Mouse (Mus musculus) intestine, postnatal 0 days (tissue): ENCODE data around the gene Bcl6. TPM values are rescaled to one million over a fixed set of nuclear protein-coding genes. Genes with fewer than 3 reads are reported as not detected.
A peak's percentile ranks its signal among the peaks of the same experiment; 100 is the strongest.

Experiments used
- ATAC-seq: fragments of 200-750 bp; cut with Nextera tagmentation; 2 replicates; pipeline ENCODE4 v1.8.0; 2017; ENCODE audit warnings: mild to moderate bottlenecking, moderate TSS enrichment, moderate library complexity
- H3K27ac ChIP-seq: fragments of 300-500 bp; sonication (generic); 2 replicates; pipeline ENCODE4 v1.5.1; 2014; ENCODE audit warnings: mild to moderate bottlenecking, low read depth, low read length, moderate library complexity
- H3K27me3 ChIP-seq: fragments of 300-500 bp; sonication (generic); replicated peaks from 2 replicates; pipeline ENCODE4 v1.6.1; 2014; ENCODE audit warnings: low read length, mixed read lengths; ENCODE audit not compliant: control insufficient read depth, insufficient read depth
- H3K36me3 ChIP-seq: fragments of 300-500 bp; sonication (generic); 2 replicates; pipeline ENCODE4 v1.6.1; 2014; ENCODE audit warnings: mild to moderate bottlenecking, moderate library complexity; ENCODE audit not compliant: control insufficient read depth, insufficient read depth
- H3K4me1 ChIP-seq: fragments of 300-500 bp; sonication (generic); replicated peaks from 2 replicates; pipeline ENCODE4 v1.6.1; 2014; ENCODE audit warnings: antibody characterized with exemption, low read length, mixed read lengths; ENCODE audit not compliant: control insufficient read depth, insufficient read depth
- H3K4me2 ChIP-seq: fragments of 300-500 bp; sonication (generic); replicated peaks from 2 replicates; pipeline ENCODE4 v1.6.1; 2014; ENCODE audit warnings: low read depth, mild to moderate bottlenecking, moderate library complexity
- H3K4me3 ChIP-seq: fragments of 300-500 bp; sonication (generic); 2 replicates; pipeline ENCODE4 v1.5.1; 2014; ENCODE audit warnings: low read depth, low read length
- H3K9ac ChIP-seq: fragments of 300-500 bp; sonication (generic); 2 replicates; pipeline ENCODE4 v1.6.1; 2014; ENCODE audit warnings: mild to moderate bottlenecking, low read depth, low read length
- H3K9me3 ChIP-seq: fragments of 300-500 bp; sonication (generic); 2 replicates; pipeline ENCODE4 v1.6.1; 2016; ENCODE audit warnings: mixed run types; ENCODE audit not compliant: control insufficient read depth
- CTCF ChIP-seq: sonication (generic); IDR thresholded peaks from 2 replicates; pipeline ENCODE4 v1.5.1; 2016; ENCODE audit warnings: low read depth, mild to moderate bottlenecking, control low read depth, antibody characterized with exemption, moderate library complexity
- WGBS: fragments of 180-500 bp; shearing (Covaris S2); extraction: QIAGEN DNeasy Blood & Tissue Kit; methylation state at CpG from one replicate; pipeline ENCODE4 v1.1.7; 2014; 5-methylcytosine and 5-hydroxymethylcytosine counted together
- polyA plus RNA-seq: library from polyadenylated mRNA; unstranded; fragments of >200 nt; fragmentation: Nextera tagmentation; extraction: Ambion mirVana; gene quantifications from 2 replicates; pipeline ENCODE4 v1.2.1, GENCODE M21; 2015

Bcl6 gene
- polyA plus RNA-seq, 1 experiment from 2014 or later = 2.1 TPM

DNA sequence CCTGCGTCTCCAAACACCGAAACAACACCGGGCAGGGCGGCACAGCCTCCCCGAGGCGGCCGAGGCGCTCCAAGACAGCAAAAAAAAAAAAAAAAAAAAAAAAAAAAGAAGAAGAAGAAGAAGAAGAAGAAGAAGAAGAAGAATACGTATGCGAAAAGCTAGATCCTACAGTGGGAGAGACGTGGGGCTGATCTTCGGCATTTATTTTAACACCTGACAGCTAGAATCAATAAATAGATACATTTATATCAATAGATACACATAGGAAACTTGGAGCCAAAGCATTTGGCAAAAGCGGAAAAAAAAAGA, 541 bp downstream of the Bcl6 start:
- Histone ChIP-seq H3K9me3 (no peaks in the 10 kb centered on the region), H3K36me3 (no peaks in the 10 kb centered on the region), H3K27me3 (no peaks in the 10 kb centered on the region), H3K4me3 (peak overlapping the region; percentile 84), H3K4me2 (peak overlapping the region; percentile 85), H3K9ac (peak overlapping the region; percentile 98), H3K27ac (peak overlapping the region; percentile 100), H3K4me1 (peaks cover 9% of the 10 kb centered on the region)
- under 1% methylated on average over 13 of the region's 13 CpGs for WGBS
- no peak for TF ChIP-seq CTCF
- ATAC-seq = 0 out of 2 replicates have a peak, but pooled peaks have one; percentile 16

DNA sequence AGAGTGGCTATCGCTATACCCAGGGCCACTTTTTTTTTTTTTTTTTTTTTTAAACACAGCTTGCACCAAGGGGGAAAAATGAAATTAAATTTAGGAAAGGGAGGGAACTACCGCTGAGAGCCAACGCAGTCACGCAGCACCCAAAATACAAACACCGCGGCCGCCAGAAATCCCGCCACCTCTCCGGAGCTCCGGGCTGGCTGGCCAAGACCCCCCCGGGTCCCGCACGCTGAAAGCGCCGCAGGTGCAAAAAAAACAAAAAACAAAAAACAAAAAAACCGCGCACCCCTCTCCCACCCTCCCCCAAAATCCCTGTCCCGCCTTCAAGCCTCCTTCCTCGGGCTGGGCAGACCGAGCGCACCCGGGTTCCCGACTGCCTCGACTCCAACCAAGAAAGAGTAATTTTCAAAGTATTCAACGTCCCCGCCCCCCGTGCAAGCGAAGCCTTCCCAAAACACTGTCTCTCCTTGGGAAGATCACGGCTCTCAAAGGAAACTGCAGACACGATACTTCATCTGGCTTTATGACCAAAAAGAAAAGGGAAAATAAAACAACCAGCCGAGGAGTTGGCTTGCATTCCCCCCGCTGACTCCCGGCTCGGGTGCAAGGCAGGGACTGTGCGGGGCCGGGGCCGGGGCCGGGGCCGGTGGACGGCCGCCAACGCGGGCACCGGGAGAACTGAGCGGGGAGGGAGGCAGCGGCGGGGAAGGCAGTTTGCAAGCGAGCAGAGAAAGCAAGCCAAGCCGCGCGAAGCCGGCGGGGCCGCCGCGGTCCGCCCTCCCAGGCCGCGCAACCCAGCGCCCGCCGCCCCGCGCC, 1.1 kb downstream of the Bcl6 start:
- under 1% methylated on average over 59 of the region's 64 CpGs for WGBS
- no peaks in the 10 kb centered on the region for H3K9me3 ChIP-seq
- ATAC-seq = 0 out of 2 replicates have a peak, but pooled peaks have one; percentile 4

DNA sequence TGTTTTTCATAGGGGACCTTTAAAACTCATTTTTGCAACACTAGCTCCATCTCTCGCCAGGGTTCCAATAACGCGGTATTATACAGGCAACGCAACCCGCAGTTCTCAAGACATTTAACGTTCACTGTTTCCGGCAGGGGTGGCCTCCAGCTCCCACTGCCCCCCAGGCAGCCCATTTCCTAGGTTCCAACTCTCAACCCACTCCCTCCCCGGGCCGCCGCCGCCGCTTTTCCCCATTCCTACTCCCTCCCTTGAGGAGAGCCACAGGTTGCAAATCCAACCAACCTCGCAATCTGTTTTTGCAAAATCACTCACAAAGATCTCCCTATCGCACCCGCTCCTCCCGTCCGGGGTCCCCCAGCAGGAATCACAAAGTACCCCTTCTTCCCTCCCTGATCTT, 1.8 kb downstream of the Bcl6 start:
- peaks cover 6% of the 10 kb centered on the region for H3K4me1 ChIP-seq
- no peaks in the 10 kb centered on the region for H3K9me3 ChIP-seq
- ATAC-seq = no peak
- H3K27ac ChIP-seq = peak overlapping the region; percentile 100
- no peaks in the 10 kb centered on the region for H3K36me3 ChIP-seq
- peak overlapping the region; percentile 84 for H3K4me3 ChIP-seq
- 3% methylated on average over 17 of the region's 17 CpGs for WGBS
- no peak for TF ChIP-seq CTCF
- H3K27me3 ChIP-seq = no peaks in the 10 kb centered on the region
- H3K9ac ChIP-seq = peak overlapping the region; percentile 98
- peak overlapping the region; percentile 85 for H3K4me2 ChIP-seq

More for the DNA sequence above, 1.1 kb downstream of the Bcl6 start:
- no peak for TF ChIP-seq CTCF
- Histone ChIP-seq H3K4me1 (peaks cover 9% of the 10 kb centered on the region), H3K4me2 (peak overlapping the region; percentile 85), H3K36me3 (no peaks in the 10 kb centered on the region), H3K27me3 (no peaks in the 10 kb centered on the region), H3K9ac (peak overlapping the region; percentile 98), H3K4me3 (peak overlapping the region; percentile 84), H3K27ac (peak overlapping the region; percentile 100)

DNA sequence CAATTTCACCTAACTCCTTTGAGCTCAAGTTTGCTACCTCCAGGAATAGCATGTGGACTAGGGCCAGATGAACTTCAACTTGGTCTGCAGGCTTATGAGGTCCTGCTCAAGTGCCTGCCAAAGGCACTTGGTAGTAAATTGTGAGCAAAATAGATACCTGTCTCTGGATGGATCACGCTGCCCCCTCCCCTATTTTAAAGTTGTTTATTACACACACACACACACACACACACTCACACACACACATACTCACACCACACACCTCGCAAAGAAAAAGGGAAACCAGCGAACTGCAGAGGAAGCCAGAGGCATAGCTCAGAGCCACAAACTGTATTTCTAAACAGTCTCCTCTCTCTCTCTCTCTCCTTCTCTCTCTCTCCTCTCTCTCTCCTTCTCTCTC, 2.5 kb downstream of the Bcl6 start:
- 49% methylated on average over 3 of the region's 3 CpGs for WGBS
- Histone ChIP-seq H3K4me3 (peak overlapping the region; percentile 84; the same call in 1 of the 2 replicates), H3K27me3 (no peaks in the 10 kb centered on the region), H3K4me1 (no peaks in the 10 kb centered on the region), H3K9me3 (no peaks in the 10 kb centered on the region), H3K36me3 (no peaks in the 10 kb centered on the region), H3K4me2 (peak overlapping the region; percentile 85), H3K9ac (peak overlapping the region; percentile 98; the same call in 1 of the 2 replicates), H3K27ac (no peak overlapping the region)
- no peak for ATAC-seq
- no peak for TF ChIP-seq CTCF

DNA sequence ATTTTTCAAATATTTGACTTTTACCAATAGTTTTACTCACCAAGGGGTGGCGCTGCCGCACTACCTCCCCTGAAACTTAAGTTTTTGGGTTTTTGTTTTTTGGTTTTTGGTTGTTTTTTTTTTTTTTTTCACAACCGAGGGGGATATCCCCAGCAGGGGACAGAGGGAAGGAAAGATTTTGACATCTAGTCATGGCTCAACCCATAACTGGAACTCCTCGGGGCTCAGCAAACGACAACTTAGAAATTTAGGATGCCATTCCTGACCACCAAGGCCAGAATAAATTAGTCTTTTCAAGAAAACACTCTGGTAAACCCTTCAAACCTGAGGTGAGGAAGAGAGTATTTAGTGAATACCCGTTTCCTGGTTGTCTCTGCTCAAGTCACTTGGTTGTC, 3.2 kb downstream of the Bcl6 start:
- no peaks in the 10 kb centered on the region for H3K27me3 ChIP-seq
- no peaks in the 10 kb centered on the region for H3K4me1 ChIP-seq
- no peak overlapping the region for H3K9ac ChIP-seq
- H3K4me2 ChIP-seq = peak overlapping the region; percentile 91
- no peaks in the 10 kb centered on the region for H3K36me3 ChIP-seq
- peak; percentile 74 for TF ChIP-seq CTCF
- WGBS = 9% methylated on average over 6 of the region's 6 CpGs
- no peaks in the 10 kb centered on the region for H3K9me3 ChIP-seq
- H3K27ac ChIP-seq = no peak overlapping the region
- no peak for ATAC-seq
- peak overlapping the region; percentile 48; the same call in 1 of the 2 replicates for H3K4me3 ChIP-seq

DNA sequence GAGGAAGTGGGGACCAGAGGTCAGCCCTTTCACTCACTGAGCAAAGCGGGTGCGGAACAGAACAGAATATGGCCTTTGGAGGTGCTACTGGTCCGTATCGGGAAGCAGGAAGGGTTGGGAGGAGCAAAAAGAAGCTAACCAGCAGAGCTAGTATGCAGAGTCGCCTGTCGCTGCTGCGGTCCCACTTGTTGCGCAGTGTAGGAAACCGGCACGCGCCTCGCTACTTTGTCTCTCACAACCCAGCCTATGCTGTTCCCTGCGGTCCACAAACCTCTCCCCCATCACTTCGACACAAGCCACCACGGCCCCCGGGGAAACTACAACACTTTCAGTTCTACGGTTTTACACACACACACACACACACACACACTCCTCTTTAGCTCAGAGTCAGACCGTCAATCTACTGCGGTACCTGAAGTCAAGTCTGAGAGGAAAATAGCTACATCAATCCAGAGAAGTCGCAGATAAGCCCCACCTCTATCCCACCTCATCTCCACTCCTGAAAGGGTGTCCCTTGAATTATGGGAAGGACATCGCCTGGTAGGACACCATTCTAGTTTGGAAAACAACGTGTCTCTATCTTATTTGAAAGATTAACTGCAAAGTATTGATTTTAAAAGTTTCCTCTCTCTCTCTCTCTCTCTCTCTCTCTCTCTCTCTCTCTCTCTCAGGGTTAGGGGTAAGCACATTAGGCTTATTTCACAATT, 3.7 kb downstream of the Bcl6 start:
- no peak for TF ChIP-seq CTCF
- WGBS = 1% methylated on average over 22 of the region's 22 CpGs
- H3K9ac ChIP-seq = peak overlapping the region; percentile 53
- H3K9me3 ChIP-seq = no peaks in the 10 kb centered on the region
- 0 out of 2 replicates have a peak overlapping the region, but pooled peaks have one; percentile 30 for H3K27ac ChIP-seq
- no peaks in the 10 kb centered on the region for H3K36me3 ChIP-seq
- H3K4me2 ChIP-seq = peak overlapping the region; percentile 91
- H3K4me1 ChIP-seq = no peaks in the 10 kb centered on the region
- H3K27me3 ChIP-seq = no peaks in the 10 kb centered on the region
- no peak for ATAC-seq
- H3K4me3 ChIP-seq = peak overlapping the region; percentile 48
